Mouse (Mus musculus): ENCODE measurements around the gene 3110082I17Rik.

The 3110082I17Rik gene

DNA sequence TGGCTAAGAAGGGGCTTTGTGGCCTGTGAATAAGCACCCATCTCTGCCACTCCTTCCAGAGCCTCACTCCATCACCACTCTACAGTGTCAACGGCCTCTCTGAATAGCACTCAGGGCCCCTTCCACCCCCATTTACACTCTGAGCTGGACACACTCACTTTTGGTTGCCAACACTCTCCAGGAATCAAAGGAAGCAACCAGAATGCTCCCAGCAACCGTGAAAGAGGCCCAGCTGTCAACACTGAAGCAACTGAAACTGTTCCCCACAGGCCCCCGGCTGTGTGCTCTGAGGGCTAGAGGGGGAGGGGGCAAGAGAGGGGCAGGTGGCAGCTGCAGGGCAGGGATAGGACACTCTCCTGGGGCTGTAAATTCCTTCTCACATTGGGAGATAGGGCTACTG, 41.7 kb downstream of the 3110082I17Rik start:
- no peak for DNase-seq (ENCODE audit: low spot score)

DNA sequence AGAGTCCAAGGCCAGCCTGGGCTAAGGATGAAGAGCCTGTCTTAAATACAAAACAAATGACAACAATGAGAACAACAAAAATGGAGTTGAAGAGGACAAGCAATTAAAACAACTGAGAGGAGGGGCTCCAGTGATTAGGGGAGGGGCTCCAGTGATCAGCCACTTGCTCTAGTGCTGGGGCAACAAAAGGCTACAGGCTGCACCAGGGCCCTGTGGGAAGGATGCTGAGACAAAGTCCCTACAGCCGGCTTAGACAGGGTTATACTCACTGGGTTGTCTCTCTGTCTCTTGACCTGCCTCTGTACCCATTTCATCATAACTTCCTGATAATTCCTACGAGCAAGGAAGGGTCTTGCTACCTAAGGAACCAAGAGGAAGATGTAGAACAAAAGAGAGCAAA, 42.2 kb downstream of the 3110082I17Rik start:
- no peak for DNase-seq (ENCODE audit: low spot score)

GRCm38 (mm10) chr5:139417480-139417879, 42.8 kb downstream of the 3110082I17Rik start:
- DNase-seq (ENCODE audit: low spot score): no peak

DNA sequence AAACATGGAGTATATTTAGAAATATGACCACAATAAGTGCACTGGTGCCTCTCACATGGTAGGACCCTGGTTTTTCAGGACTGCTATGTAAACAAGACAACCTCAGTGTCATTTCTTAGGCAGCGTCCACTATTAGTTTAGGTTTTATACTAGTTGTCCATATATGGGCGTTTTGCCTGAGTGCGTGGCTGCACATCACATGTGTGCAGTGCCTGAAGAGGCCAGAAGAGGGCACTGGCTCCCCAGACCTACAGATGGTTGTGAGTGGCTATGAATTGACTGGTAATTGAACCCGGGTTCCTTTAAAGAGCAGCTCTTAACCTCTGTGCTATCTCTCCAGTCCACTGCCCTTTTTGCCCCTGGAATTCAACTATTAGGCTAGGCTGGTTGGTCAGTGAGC, 43.4 kb downstream of the 3110082I17Rik start:
- DNase-seq (ENCODE audit: low spot score): no peak

DNA sequence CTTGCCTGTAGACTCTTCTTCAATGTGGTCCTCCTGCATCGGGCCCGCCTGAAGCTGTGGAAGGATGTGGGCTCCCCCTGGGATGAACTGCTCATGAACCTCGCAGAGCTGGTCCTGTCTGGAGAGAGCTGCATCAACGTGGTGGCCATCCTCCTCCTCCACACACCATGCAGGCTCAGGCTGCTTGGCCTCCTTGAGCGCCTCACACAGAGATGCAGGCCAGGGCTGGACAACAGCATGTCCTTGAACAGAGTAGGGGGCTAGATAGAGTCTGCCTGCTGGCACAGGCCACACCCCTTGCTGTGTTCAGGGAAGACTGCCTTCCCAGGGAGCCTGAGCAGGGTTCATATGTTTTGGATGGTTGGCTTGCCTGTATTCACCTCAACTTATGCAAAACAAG, 45.3 kb downstream of the 3110082I17Rik start:
- no peak for DNase-seq (ENCODE audit: low spot score)

- DNase-seq (ENCODE audit: low spot score): no peak
Measured at GRCm38 (mm10) chr5:139413545-139413944, 46.8 kb downstream of the 3110082I17Rik start.

- no peak for DNase-seq (ENCODE audit: low spot score)
Measured at GRCm38 (mm10) chr5:139411665-139412314, 48.5 kb downstream of the 3110082I17Rik start.

DNA sequence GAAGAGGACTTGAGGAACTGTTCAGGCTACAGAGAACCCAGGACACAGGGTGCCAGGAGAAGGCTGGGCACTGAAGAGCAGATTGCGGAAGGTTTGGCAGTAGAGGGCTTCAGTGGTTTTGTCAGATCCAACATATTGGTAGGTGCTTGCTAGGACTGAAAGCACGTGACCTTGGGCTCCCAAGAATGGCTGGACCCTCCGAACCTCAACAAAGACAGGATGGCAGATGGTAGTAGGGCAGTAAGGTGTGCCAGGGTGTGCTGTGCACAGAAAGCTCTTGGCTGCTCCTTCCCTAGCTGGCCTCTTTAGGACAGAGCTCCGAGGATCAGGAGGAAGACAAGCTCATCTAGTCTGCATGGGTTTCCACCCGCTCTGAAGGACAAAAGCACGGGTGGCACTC, 49.2 kb downstream of the 3110082I17Rik start:
- DNase-seq (ENCODE audit: low spot score): no peak

- DNase-seq (ENCODE audit: low spot score): peak; percentile 39
Measured at GRCm38 (mm10) chr5:139410056-139410455, 50.3 kb downstream of the 3110082I17Rik start.

GRCm38 (mm10) chr5:139409412-139409811, 50.9 kb downstream of the 3110082I17Rik start:
- DNase-seq (ENCODE audit: low spot score): peak; percentile 70

DNA sequence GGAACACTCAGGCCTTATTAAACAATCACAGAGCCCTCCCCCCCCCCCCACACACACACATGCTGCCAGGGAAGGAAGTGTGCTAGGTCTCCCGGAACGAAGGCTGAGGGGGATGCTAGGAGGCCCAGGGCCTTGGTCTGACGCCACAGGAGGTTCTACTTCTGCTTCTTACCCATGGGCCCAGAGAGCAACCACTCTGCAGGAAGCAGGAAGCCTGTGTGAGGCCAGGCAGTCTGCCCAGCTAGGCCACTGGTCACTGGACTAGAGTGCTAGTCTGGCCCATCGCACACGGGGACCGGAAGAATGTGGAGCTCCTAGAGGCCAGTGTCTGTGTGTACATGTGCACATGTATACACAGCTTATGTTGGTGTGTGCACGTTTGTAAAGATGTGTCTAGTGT, 51.8 kb downstream of the 3110082I17Rik start:
- no peak for DNase-seq (ENCODE audit: low spot score)

- no peak for DNase-seq (ENCODE audit: low spot score)
Measured at GRCm38 (mm10) chr5:139407121-139407885, 53.0 kb downstream of the 3110082I17Rik start.

DNA sequence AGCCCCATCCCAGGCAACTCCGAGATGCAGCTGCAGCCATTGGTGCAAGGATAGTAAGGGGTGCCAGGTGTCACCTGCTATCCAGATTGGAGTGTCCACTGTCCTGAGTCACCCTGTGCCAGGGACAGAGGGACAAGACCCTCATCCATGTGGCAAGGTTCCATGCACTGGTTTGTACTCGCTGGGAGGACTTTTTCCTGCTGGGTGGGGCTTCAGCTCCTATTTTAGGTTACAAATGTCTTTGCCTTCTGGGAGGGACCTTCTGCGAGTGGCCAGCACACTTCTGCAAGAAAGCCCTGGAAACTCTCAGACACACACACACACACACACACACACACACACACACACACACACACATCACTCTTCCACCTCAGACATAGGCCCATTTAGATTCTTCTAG, 54.4 kb downstream of the 3110082I17Rik start:
- no peak for DNase-seq (ENCODE audit: low spot score)

DNA sequence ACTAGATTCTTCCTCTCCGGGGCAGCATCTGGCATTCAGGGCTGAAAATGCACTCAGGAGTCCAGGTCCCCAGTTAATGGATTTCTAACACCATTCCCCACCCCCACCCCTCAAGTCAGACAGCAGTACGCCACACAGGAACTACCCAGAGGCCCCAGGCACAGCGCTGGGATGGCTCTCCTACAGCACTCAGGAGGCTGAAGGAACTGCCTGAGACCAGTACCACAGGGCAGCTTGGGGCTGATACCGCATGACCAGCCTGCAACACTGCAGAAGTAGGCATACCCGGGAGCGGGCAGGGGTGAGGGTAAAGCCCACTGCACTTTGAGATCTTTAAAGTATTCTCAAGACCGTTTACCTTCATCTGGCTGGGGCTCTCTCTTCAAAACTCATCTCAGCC, 54.8 kb downstream of the 3110082I17Rik start:
- DNase-seq (ENCODE audit: low spot score): no peak

DNA sequence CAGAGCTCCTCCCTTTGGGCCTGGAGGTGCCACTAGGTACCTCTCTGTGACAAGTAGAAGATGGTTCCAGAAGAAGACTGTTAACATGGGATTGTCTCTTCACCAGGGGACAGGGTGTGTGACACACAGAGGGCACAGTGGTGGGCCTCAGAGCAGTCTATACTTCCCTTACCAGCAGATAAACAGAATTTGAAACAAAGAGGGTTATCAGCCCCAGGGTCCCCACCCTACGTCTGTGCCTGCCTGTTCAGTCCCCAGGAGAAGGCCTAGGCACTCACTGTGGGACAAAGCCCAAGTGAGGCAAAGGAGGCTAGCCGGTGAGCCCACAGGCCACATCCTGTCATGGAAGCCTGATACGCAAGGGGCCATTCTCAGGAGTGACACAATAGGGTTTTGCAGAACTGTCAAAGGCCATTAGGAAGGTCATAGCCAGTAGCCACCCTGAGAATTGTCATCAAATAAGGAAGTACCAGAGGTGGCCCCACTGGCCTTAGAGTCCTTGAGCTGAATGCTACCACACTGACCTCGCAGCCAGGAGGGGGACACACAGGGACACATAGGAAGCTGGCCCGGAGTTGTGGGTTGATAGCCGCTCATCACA, 55.4 kb downstream of the 3110082I17Rik start, which contains the start of gene C130050O18Rik:
TSS of gene C130050O18Rik (plus strand) at position 480 of the 601 bp plus-strand sequence.
- no peak for DNase-seq (ENCODE audit: low spot score)

GRCm38 (mm10) chr5:139403692-139404260, 56.6 kb downstream of the 3110082I17Rik start:
- no peak for DNase-seq (ENCODE audit: low spot score)

DNA sequence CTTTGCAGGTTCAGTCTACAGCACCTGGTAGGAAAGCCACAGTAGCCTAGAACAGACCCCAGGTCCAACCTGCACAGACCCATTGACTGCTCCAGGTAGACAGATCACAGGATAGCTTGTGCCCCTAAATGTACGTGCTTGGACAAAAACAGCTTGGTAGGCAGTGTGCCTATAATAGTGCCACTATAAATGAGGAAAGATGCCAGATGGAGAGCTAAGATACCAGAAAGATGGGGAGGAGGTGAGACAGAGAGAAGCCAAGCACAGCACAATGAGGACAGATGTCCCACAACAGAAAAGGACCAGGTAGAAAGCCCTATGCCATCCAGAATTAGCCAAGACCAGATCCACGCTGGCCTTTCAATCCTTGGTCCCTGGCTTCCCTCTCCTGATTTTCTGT, 58.2 kb downstream of the 3110082I17Rik start:
- no peak for DNase-seq (ENCODE audit: low spot score)

DNA sequence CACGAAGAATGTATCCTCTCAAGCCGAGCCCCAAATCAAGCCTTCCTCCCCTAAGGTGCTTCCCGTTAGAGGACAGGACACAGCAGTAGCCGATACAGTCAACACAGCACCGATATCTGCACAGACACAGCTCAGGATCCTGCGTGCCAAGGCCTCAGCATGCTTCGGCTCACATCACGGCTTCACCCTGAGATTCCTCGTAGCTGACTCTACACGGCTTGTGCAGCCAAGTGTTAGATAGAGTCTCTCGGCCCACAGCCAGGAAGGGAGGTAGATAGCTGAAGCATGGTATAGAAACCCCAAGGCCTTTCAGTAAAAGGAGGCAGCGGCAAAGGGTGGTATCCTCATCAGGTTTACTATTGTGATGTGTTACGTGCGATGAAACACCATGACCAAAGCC, 60.3 kb downstream of the 3110082I17Rik start:
- DNase-seq (ENCODE audit: low spot score): no peak

GRCm38 (mm10) chr5:139398786-139399185, 61.5 kb downstream of the 3110082I17Rik start:
- no peak for DNase-seq (ENCODE audit: low spot score)

DNA sequence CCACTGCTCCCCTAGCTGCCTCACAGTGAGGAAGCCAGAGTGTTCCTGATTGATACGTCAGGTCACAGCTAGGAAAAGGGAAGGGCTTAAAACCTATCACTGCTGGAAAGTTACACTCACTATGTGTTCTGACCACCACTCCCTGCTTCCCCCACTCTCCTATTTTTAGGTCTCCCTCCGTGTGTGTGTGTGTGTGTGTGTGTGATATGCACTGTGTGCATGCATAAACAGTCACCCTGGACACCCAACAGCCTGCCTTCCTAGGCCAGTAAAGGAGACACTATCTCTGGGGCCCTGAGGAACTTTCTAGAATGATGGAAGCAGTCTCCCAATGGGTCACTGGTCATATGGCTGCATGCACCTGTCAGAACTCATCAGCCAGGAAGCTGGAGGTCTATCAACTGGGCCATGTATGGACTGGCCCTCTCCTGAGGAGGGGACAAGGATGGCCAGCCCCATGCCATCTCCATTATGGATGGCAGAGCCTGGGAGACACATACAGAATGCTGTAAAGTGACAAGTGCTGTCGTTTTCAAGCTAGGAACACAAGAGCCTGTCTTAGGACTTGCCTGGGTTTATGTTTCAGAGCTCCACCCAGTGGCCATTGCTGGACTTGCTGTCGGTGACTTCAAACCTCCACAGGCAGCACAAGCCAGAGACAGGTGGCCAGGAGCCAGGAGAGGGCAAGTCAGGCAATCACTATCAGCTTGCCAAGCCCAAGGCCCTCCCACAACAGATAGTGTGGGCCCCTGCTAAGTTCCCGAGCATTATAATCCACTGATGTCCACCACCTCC, 62.2 kb downstream of the 3110082I17Rik start:
- peak; percentile 87 for DNase-seq (ENCODE audit: low spot score)

- DNase-seq (ENCODE audit: low spot score): no peak
Measured at GRCm38 (mm10) chr5:139397359-139397916, 62.9 kb downstream of the 3110082I17Rik start.

GRCm38 (mm10) chr5:139395528-139395927, 64.8 kb downstream of the 3110082I17Rik start:
- DNase-seq (ENCODE audit: low spot score): no peak
